Mouse (Mus musculus): ENCODE measurements around the gene Sh3kbp1.
A peak's percentile ranks its signal among the peaks of the same experiment; 100 is the strongest.

DNA sequence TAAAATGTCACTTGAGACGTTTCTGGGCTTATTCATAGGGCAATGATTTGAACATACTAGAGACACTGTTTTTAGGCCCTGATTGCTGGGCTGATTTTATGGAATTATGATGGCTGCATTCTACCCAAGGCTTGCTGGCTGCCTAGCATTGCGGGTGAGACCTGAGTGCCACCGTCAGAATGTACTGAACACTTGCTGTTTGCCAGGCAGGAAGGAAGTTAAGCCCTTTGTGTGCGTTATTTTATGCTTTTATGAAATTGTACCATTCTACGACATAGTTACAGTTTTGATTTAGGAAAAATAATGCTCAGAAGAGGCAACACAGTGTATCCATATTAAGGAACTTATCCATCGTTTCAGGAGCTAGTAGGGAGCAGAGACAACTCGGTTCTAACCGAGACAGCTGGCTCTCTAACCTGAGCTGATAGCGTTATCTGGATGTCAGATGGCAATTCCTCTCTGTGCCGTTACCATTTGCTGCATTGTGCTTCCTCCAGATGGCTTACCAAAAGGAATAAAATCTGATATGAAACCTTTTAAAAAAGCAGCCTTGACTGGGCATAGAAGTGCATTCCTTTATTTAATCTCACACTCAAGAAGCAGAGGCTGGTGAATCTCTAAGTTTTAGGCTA lies 62.8 kb downstream of the Sh3kbp1 start:
- TF ChIP-seq CTCF (IDR thresholded peaks at IDR 0.05; ENCODE audit: low read depth), result no peak
- peak; percentile 59 for TF ChIP-seq EP300 (IDR thresholded peaks at IDR 0.05; ENCODE audit: low read depth)

Data from liver, embryonic 14.5 days (tissue).